Mouse (Mus musculus) cerebellum, adult 11 months (tissue): Measurements from ENCODE around the gene Atg4d.
A peak's percentile ranks its signal among the peaks of the same experiment; 100 is the strongest.
"Not testable (repeated sequence)": the region's sequence is repeated elsewhere in the genome, so short reads cannot be mapped to it uniquely, and the experiment has no call there.

Experiments
- DNase-seq: peaks from one replicate; pipeline ENCODE4 v3.0.0; 2022

The Atg4d gene

GRCm38 (mm10) chr9:21243826-21244427 lies 21.2 kb upstream of the Atg4d start:
- peak; percentile 82 for DNase-seq

GRCm38 (mm10) chr9:21244428-21245112 lies 20.5 kb upstream of the Atg4d start:
- peak; percentile 72 for DNase-seq

- no peak for DNase-seq
Measured at GRCm38 (mm10) chr9:21245113-21245487, 20.0 kb upstream of the Atg4d start.

GRCm38 (mm10) chr9:21246342-21246741 lies 18.8 kb upstream of the Atg4d start:
- DNase-seq: no peak

- DNase-seq: no peak
Measured at GRCm38 (mm10) chr9:21248326-21248725, 16.8 kb upstream of the Atg4d start, which contains the start of gene S1pr5. Gene S1pr5 (minus strand): TSS chr9:21248443.

- DNase-seq: no peak
Measured at GRCm38 (mm10) chr9:21249629-21250508, 15.2 kb upstream of the Atg4d start.

- DNase-seq: no peak
Measured at GRCm38 (mm10) chr9:21250509-21250908, 14.6 kb upstream of the Atg4d start.

- no peak for DNase-seq
Measured at GRCm38 (mm10) chr9:21251116-21251735, 13.9 kb upstream of the Atg4d start.

- DNase-seq: no peak
Measured at GRCm38 (mm10) chr9:21254690-21255089, 10.4 kb upstream of the Atg4d start.

GRCm38 (mm10) chr9:21256349-21256748 lies 8.7 kb upstream of the Atg4d start:
- not testable (repeated sequence) for DNase-seq

- no peak for DNase-seq
Measured at GRCm38 (mm10) chr9:21260491-21261040, 4.5 kb upstream of the Atg4d start.

GRCm38 (mm10) chr9:21261831-21262230 lies 3.3 kb upstream of the Atg4d start:
- no peak for DNase-seq

GRCm38 (mm10) chr9:21264272-21264999 lies 657 bp upstream of the Atg4d start:
- DNase-seq: no peak

- DNase-seq: no peak
Measured at GRCm38 (mm10) chr9:21265611-21266010, 518 bp downstream of the Atg4d start.

GRCm38 (mm10) chr9:21266889-21267288 lies 1.8 kb downstream of the Atg4d start:
- DNase-seq: no peak

- no peak for DNase-seq
Measured at GRCm38 (mm10) chr9:21268305-21268704, 3.2 kb downstream of the Atg4d start.

- not testable (repeated sequence) for DNase-seq
Measured at GRCm38 (mm10) chr9:21269590-21269989, 4.5 kb downstream of the Atg4d start.

- DNase-seq: no peak
Measured at GRCm38 (mm10) chr9:21272391-21272790, 7.3 kb downstream of the Atg4d start.

GRCm38 (mm10) chr9:21273094-21273493 lies 8.0 kb downstream of the Atg4d start:
- DNase-seq: no peak

GRCm38 (mm10) chr9:21273520-21274228 lies 8.6 kb downstream of the Atg4d start:
- no peak for DNase-seq

- DNase-seq: no peak
Measured at GRCm38 (mm10) chr9:21274336-21274735, 9.2 kb downstream of the Atg4d start.
